Mouse (Mus musculus): ENCODE data around the gene Ank3.

- TF ChIP-seq CTCF (IDR thresholded peaks at IDR 0.05; ENCODE audit: extremely low read depth, insufficient read depth, insufficient read length, insufficient replicate concordance) (peak; percentile 2; the same call in 1 of the 2 replicates), POLR2A (IDR thresholded peaks at IDR 0.05; ENCODE audit: low read depth, low read length) (no peak)
Observed at GRCm38 (mm10) chr10:69793079-69793478, 394.5 kb downstream of the Ank3 start.

Measured in spleen, adult 2 months (tissue).